Mouse (Mus musculus) heart, postnatal 10 days (tissue): ENCODE data around the gene Actn2. TPM values are rescaled to one million over a fixed set of nuclear protein-coding genes. Genes with fewer than 3 reads are reported as not detected.

Source experiments
- DNase-seq, 2 experiments: peaks; one replicate each; pipeline ENCODE4 v3.0.0; 2021
- intact Hi-C: fragments of 180-260 bp; cut with DNase I; formaldehyde crosslinking; loops from one replicate; pipeline ENCODE4 v1.15.1; 2025
- total RNA-seq, 2 experiments: library from RNA; stranded (reverse); gene quantifications; 2 replicates each; pipeline ENCODE4 v1.2.3; 2021

Gene Actn2
- 1,000 to 10,000 TPM; 2,174 to 2,192 TPM for total RNA-seq

GRCm38 (mm10) chr13:12340183-12340975, at the start of gene Actn2:
TSS of gene Actn2 (minus strand) at chr13:12340760.
- intact Hi-C loops, result loop anchor here (1.0 kb wide), 1 partner anchor 29 kb away; no protein-coding TSS in a partner anchor
- DNase-seq, result peak; percentile 91 to 92

GRCm38 (mm10) chr13:12386286-12386685, 45.7 kb upstream of the Actn2 start:
- intact Hi-C loops, result loop anchor here (1.0 to 10.0 kb wide), 2 partner anchors 176 to 621 kb away; no protein-coding TSS in a partner anchor

GRCm38 (mm10) chr13:12384796-12385195, 44.2 kb upstream of the Actn2 start:
- intact Hi-C loops, result loop anchor here (2.0 to 10.0 kb wide), 2 partner anchors 88 to 620 kb away; no protein-coding TSS in a partner anchor
- DNase-seq, result no peak

More at GRCm38 (mm10) chr13:12386286-12386685, 45.7 kb upstream of the Actn2 start:
- DNase-seq, result peak; percentile 32 to 55

GRCm38 (mm10) chr13:12376778-12377177, 36.2 kb upstream of the Actn2 start:
- no peak for DNase-seq
- intact Hi-C loops, result no loop called here

GRCm38 (mm10) chr13:12372755-12373154, 32.2 kb upstream of the Actn2 start:
- intact Hi-C loops, result no loop called here
- no peak for DNase-seq

GRCm38 (mm10) chr13:12369930-12370329, 29.4 kb upstream of the Actn2 start:
- intact Hi-C loops, result loop anchor here (1.0 kb wide), 1 partner anchor 30 kb away; the partner anchor contains the start of gene Actn2
- peak; percentile 80 to 88 for DNase-seq

GRCm38 (mm10) chr13:12369041-12369621, 28.6 kb upstream of the Actn2 start:
- peak; percentile 79 to 86 for DNase-seq
- intact Hi-C loops, result loop anchor here (1.0 kb wide), 1 partner anchor 29 kb away; the partner anchor contains the start of gene Actn2

GRCm38 (mm10) chr13:12361486-12361885, 20.9 kb upstream of the Actn2 start:
- no peak for DNase-seq
- intact Hi-C loops, result no loop called here

- DNase-seq, result peak; percentile 43 to 51
- intact Hi-C loops, result no loop called here
Observed at GRCm38 (mm10) chr13:12357554-12357953, 17.0 kb upstream of the Actn2 start.

- DNase-seq, result no peak
- intact Hi-C loops, result no loop called here
Observed at GRCm38 (mm10) chr13:12356184-12356583, 15.6 kb upstream of the Actn2 start.

GRCm38 (mm10) chr13:12349197-12349824, 8.8 kb upstream of the Actn2 start:
- intact Hi-C loops, result no loop called here
- no peak for DNase-seq

- intact Hi-C loops, result no loop called here
- DNase-seq, result no peak
Observed at GRCm38 (mm10) chr13:12346837-12347236, 6.3 kb upstream of the Actn2 start.

GRCm38 (mm10) chr13:12341447-12341846, 887 bp upstream of the Actn2 start:
- intact Hi-C loops, result loop anchor here (1.0 kb wide), 1 partner anchor 23 kb away; no protein-coding TSS in a partner anchor
- DNase-seq, result no peak

GRCm38 (mm10) chr13:12339446-12339845, 1.1 kb downstream of the Actn2 start:
- intact Hi-C loops, result no loop called here
- DNase-seq, result peak; percentile 58 to 59

GRCm38 (mm10) chr13:12337752-12338151, 2.8 kb downstream of the Actn2 start:
- intact Hi-C loops, result no loop called here
- DNase-seq, result peak; percentile 79 to 87

- DNase-seq, result no peak
- intact Hi-C loops, result no loop called here
Observed at GRCm38 (mm10) chr13:12334016-12334415, 6.5 kb downstream of the Actn2 start.

- no peak for DNase-seq
- intact Hi-C loops, result no loop called here
Observed at GRCm38 (mm10) chr13:12331528-12331927, 9.0 kb downstream of the Actn2 start.

- DNase-seq, result no peak
- intact Hi-C loops, result no loop called here
Observed at GRCm38 (mm10) chr13:12328392-12328791, 12.2 kb downstream of the Actn2 start.

- intact Hi-C loops, result no loop called here
- DNase-seq, result no peak
Observed at GRCm38 (mm10) chr13:12327577-12327976, 13.0 kb downstream of the Actn2 start.

GRCm38 (mm10) chr13:12323076-12323625, 17.4 kb downstream of the Actn2 start:
- intact Hi-C loops, result no loop called here
- DNase-seq, result peak; percentile 41 to 62

GRCm38 (mm10) chr13:12320148-12320547, 20.4 kb downstream of the Actn2 start:
- no peak for DNase-seq
- intact Hi-C loops, result no loop called here
